Mouse (Mus musculus) liver, embryonic 14.5 days (tissue): ENCODE data around the gene Rbms1.

Experiments
- CTCF ChIP-seq: IDR thresholded peaks from 2 replicates; pipeline ENCODE4 v1.5.1; 2016; ENCODE audit warnings: antibody characterized with exemption, low read depth, control low read depth
- EP300 ChIP-seq: IDR thresholded peaks from 2 replicates; pipeline ENCODE4 v1.6.1; 2016; ENCODE audit warnings: antibody characterized with exemption, low read depth

DNA sequence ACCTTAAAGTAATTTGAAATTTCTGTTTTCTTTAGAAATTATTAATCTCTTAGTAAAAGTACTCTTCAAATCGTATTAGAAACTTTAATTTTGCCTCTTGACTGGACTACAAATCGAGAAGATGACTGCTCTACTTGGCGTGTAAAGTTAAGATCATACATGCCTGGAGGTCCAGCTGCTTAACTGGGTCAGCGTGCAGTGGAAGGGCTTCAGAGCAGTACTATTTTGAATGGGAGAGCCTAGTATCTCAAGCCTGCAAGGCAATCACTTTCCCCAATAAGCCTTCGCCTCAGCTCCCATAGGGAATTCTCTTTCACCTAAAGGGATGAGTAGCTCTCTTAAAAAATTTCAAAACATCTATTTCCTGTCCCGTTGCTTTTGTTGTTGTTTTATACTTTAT lies 62.0 kb downstream of the Rbms1 start:
- TF ChIP-seq CTCF (no peak), EP300 (no peak)
